Mouse (Mus musculus) liver, postnatal 0 days (tissue): ENCODE results near the gene Eml2.

Source experiments
- CTCF ChIP-seq: sonication (generic); IDR thresholded peaks from 2 replicates; pipeline ENCODE4 v1.5.1; 2016; ENCODE audit warnings: antibody characterized with exemption, low read depth
- EP300 ChIP-seq: IDR thresholded peaks from 2 replicates; pipeline ENCODE4 v1.6.1; 2016; ENCODE audit warnings: antibody characterized with exemption, low read depth, mild to moderate bottlenecking

GRCm38 (mm10) chr7:19230899-19231298 is 54.7 kb downstream of the Eml2 start:
- no peak for TF ChIP-seq CTCF
- TF ChIP-seq EP300 = no peak
